Mouse (Mus musculus) bone marrow, adult 2 months (tissue): ENCODE data around the gene Ttll1. TPM values are rescaled to one million over a fixed set of nuclear protein-coding genes. Genes with fewer than 3 reads are reported as not detected.
A peak's percentile ranks its signal among the peaks of the same experiment; 100 is the strongest.
"Not testable (repeated sequence)": the region's sequence is repeated elsewhere in the genome, so short reads cannot be mapped to it uniquely, and the experiment has no call there.

ENCODE experiments used
- H3K27ac ChIP-seq: fragments of 200-500 bp; 2 replicates; pipeline ENCODE4 v1.5.1; 2012; ENCODE audit warnings: low read depth, mild to moderate bottlenecking, control low read depth, inconsistent platforms, low read length; ENCODE audit not compliant: control insufficient read depth, poor library complexity, insufficient read depth
- H3K4me1 ChIP-seq: fragments of 200-500 bp; 2 replicates; pipeline ENCODE4 v1.6.1; 2011; ENCODE audit warnings: low read length; ENCODE audit not compliant: control insufficient read depth, insufficient read depth
- H3K4me3 ChIP-seq: fragments of 200-500 bp; replicated peaks from 2 replicates; pipeline ENCODE3; 2011; ENCODE audit warnings: mild to moderate bottlenecking, low read depth, low read length, control low read depth; ENCODE audit not compliant: control insufficient read depth
- CTCF ChIP-seq: fragments of 200-500 bp; IDR thresholded peaks from 2 replicates; pipeline ENCODE4 v1.5.1; 2011; ENCODE audit warnings: low read length, control low read depth; ENCODE audit not compliant: control insufficient read depth, insufficient read depth
- POLR2A ChIP-seq: fragments of 200-500 bp; IDR thresholded peaks from 2 replicates; pipeline ENCODE4 v1.6.1; 2011; ENCODE audit warnings: low read depth, mild to moderate bottlenecking, control low read depth, low read length, borderline replicate concordance; ENCODE audit not compliant: control insufficient read depth
- WGBS: fragments of 180-500 bp; shearing (Covaris S2); methylation state at CpG from one replicate; pipeline ENCODE4 v1.1.7; 2018; 5-methylcytosine and 5-hydroxymethylcytosine counted together
- polyA plus RNA-seq: library from polyadenylated mRNA; stranded (reverse); fragments of >200 nt; gene quantifications from 2 replicates; pipeline ENCODE4 v1.2.4, GENCODE M21; 2011; ENCODE audit warnings: low replicate concordance; ENCODE audit not compliant: missing spikeins, insufficient read depth, insufficient read length

The Ttll1 gene
- polyA plus RNA-seq, 1 experiment = 5.1 TPM

DNA sequence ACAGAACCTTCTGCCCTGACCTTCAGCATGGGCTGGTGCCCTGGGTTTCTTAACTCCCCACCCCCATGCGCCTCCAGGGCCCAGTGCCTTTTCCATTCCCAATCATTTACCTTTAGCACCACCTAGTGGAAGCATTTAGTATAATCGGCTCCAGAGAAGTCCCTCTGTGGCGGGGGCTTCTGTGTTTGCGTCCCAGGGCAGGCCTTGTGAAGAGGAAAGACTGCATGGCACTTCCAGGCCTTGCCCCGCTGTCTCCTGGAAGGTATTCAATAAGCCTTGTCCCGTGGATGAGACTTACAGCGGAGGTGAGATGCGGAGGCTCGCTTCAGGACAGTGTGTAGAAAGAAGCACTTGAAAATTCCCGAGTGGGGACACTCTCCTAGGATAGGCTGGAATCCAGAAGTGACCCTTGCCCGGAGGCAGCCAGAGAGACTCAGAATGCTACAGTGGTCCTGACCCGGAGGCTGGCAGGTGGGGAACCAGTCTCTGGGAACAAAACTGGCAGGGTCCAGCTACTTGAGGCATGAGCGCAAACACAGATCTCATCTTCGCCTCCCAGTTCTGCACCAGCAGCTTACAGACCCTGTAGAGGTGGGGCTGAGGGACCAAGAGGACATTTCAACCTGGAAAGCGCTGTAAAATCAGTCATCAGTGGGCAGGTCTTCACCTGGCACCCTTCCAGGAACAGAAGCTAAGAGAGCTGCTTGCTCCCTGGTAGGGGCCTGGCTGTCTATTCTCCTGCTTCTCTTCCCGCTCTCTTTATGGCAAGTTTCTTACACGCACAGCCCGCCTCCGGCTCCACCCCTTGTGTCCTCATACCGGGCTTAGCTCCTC, 7.7 kb upstream of the Ttll1 start:
- WGBS = 43% methylated on average over 20 of the region's 20 CpGs
- H3K4me1 ChIP-seq = no peaks in the 10 kb centered on the region
- peak; percentile 59; the same call in 1 of the 2 replicates for TF ChIP-seq CTCF
- no peak for TF ChIP-seq POLR2A

GRCm38 (mm10) chr15:83515018-83515417, 4.3 kb upstream of the Ttll1 start:
- WGBS = 72% methylated on average over 5 of the region's 5 CpGs
- Histone ChIP-seq H3K4me1 (no peaks in the 10 kb centered on the region), H3K27ac (no peak overlapping the region), H3K4me3 (no peak overlapping the region)
- TF ChIP-seq CTCF (no peak), POLR2A (no peak)

More for the DNA sequence above, 7.7 kb upstream of the Ttll1 start:
- no peak overlapping the region for H3K27ac ChIP-seq
- H3K4me3 ChIP-seq = no peak overlapping the region

- Histone ChIP-seq H3K4me1 (no peaks in the 10 kb centered on the region; the same call in 1 of the 2 replicates), H3K4me3 (no peak overlapping the region), H3K27ac (no peak overlapping the region)
- 65% methylated on average over 13 of the region's 13 CpGs for WGBS
- TF ChIP-seq POLR2A (no peak), CTCF (no peak)
These were observed 2.0 kb upstream of the Ttll1 start for GRCm38 (mm10) chr15:83512489-83513281.

GRCm38 (mm10) chr15:83509950-83510804, 516 bp downstream of the Ttll1 start:
- H3K4me3 ChIP-seq = peak overlapping the region; percentile 60
- H3K27ac ChIP-seq = peak overlapping the region; percentile 20; the same call in 1 of the 2 replicates
- WGBS = 32% methylated on average over 17 of the region's 17 CpGs
- no peaks in the 10 kb centered on the region; the same call in 1 of the 2 replicates for H3K4me1 ChIP-seq
- no peak for TF ChIP-seq CTCF
- no peak for TF ChIP-seq POLR2A

- not testable (repeated sequence) for H3K4me3 ChIP-seq, H3K4me1 ChIP-seq, H3K27ac ChIP-seq
- WGBS = 66% methylated on average over 6 of the region's 6 CpGs
These were observed 9.2 kb downstream of the Ttll1 start for GRCm38 (mm10) chr15:83501483-83501882.

- Histone ChIP-seq H3K27ac (no peak overlapping the region), H3K4me3 (no peak overlapping the region), H3K4me1 (no peaks in the 10 kb centered on the region)
- WGBS = 58% methylated on average over 3 of the region's 3 CpGs
- peak; percentile 80 for TF ChIP-seq CTCF
- TF ChIP-seq POLR2A = no peak
These were observed 10.3 kb downstream of the Ttll1 start for GRCm38 (mm10) chr15:83500352-83500751.

DNA sequence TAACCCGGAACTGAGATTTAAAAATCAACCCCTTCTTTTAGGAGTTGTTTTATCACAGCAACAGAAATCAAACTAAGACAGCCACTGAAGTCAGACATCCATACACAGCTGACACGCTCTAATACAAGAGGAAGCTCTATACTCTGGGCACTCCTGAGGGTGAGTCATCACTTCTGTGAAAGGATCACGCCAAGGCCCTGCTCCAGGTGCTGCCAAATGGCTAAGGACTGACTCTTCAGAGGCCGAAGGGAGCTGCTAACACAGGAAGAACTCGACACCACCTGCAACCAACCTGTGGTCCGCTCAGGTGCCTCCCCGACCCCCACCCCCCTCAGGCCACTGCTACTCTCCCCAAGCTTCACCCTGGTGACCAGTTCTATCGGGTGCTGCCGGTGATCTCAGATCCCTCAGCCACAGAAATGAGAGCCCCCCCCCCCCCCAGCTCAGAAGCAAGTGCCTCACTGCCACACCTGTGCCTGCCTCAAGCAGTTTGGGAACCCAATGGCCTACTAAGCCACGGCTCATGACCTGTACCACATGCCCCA, 11.4 kb downstream of the Ttll1 start:
- TF ChIP-seq CTCF (no peak), POLR2A (no peak)
- WGBS = 78% methylated on average over 10 of the region's 10 CpGs

More for the DNA sequence above, 11.4 kb downstream of the Ttll1 start:
- Histone ChIP-seq H3K27ac (no peak overlapping the region), H3K4me3 (no peak overlapping the region), H3K4me1 (no peaks in the 10 kb centered on the region)
